Mouse (Mus musculus): ENCODE measurements at regions not wholly inside any gene's neighbourhood (a gene's known extent, or its start where the extent isn't known, plus 50 kb on each side); places are given as distances from the start of the nearest gene placed in this dataset.

DNA sequence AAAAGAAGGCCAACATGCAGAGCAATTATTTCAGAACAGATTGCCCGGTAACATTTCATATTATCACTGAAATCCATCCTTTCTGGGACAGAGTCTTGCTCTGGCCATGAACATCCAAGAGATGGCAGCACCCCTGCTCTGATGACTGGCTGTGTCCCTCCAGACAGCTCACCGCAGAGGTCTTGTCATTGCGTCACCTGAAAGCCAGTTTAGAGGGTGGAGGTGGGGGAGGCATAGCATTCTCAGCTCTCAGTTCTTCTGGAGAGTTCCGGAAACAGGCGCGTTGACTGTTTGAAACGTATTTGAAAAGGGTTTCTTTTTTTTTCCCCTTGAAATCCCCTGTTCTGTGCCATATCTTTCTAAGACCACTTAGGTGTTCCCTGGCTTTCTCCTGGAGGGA lies 145.7 kb upstream of the Pgrmc2 start:
- no peak for TF ChIP-seq POLR2A (IDR thresholded peaks at IDR 0.05; ENCODE audit: low read depth, low read length)
- TF ChIP-seq CTCF (IDR thresholded peaks at IDR 0.05; ENCODE audit: extremely low read depth, insufficient read length, insufficient replicate concordance, low read depth, low read length), result peak; percentile 50; the same call in 1 of the 2 replicates
